Mouse (Mus musculus) adrenal gland, postnatal 4 days (tissue): ENCODE data around the gene Adam23. TPM values are rescaled to one million over a fixed set of nuclear protein-coding genes. Genes with fewer than 3 reads are reported as not detected.

Experiments used
- DNase-seq, 2 experiments: peaks; one replicate each; pipeline ENCODE4 v3.0.0; 2021 to 2022; ENCODE audit warnings: low spot score in 2 of 2, mixed read lengths in 2 of 2
- total RNA-seq, 2 experiments: library from RNA; stranded (reverse); gene quantifications; 2 replicates each; pipeline ENCODE4 v1.2.3; 2021

Adam23 gene
- total RNA-seq, 2 experiments from 2014 or later: 18.5 to 21.2 TPM

GRCm38 (mm10) chr1:63473696-63474095 is 28.0 kb downstream of the Adam23 start:
- no peak for DNase-seq

GRCm38 (mm10) chr1:63478946-63479345 is 33.3 kb downstream of the Adam23 start:
- DNase-seq: no peak

GRCm38 (mm10) chr1:63484646-63485045 is 39.0 kb downstream of the Adam23 start:
- DNase-seq: no peak

- no peak for DNase-seq
Measured at GRCm38 (mm10) chr1:63486646-63487045, 41.0 kb downstream of the Adam23 start.

- no peak for DNase-seq
Measured at GRCm38 (mm10) chr1:63491001-63491400, 45.3 kb downstream of the Adam23 start.

DNA sequence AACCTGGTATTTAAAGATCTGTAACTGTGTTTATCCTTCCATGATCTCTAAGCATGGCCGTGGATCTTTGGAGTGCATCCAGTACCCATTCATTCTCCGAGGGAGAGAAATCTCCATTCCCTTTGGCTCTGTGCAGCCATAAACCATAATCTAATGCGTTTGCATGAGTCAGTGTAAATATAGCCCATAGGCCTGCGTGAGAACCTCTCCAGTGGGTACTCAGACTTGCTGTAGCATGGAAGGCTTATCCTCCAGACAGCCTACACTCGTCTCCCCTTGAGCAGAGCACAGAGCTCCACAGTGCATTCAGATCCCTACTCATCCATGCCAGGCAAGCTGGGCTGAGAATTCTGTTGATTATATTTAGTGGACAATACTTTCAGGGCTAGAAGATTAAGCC is 47.6 kb downstream of the Adam23 start:
- DNase-seq: no peak

- DNase-seq: no peak
Measured at GRCm38 (mm10) chr1:63507386-63507785, 61.7 kb downstream of the Adam23 start.

DNA sequence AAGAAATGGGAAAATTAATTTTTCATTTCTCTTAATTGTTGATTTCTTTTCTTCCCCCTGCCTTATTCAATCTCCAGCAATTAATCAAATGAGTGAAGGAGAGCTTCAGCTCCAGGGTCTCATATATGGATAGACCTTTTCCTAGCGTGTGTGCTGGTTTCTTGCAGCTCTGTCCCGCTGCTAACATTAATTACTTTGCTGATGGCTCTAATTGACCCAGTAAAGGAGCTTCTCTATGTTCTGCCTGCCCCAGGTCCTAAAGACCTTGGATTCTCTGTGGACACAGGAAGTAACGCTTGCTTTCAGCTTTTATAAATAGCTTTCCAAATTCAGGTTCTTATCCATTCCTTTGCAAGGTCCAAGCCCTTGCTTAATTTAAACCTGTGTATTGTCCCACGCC is 63.1 kb downstream of the Adam23 start:
- DNase-seq: no peak

DNA sequence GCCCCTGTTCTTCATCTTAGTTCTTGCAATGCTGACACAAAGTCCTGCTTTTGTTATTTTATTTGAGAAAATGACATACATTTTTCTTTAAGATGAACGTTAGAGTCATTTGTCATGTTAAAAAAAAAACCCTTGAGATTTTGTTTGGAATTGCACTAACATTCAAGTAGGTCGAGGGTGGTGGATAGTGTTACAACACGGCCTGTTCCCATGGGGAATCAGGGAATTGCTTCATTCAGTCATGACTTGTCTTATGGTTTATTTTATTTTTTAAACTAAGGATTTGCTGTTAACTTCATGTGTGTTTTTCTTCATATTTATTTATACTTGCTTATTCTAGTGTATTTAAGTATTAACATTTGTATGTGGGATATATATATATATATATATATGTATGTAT is 65.7 kb downstream of the Adam23 start:
- no peak for DNase-seq

GRCm38 (mm10) chr1:63517800-63518199 is 72.1 kb downstream of the Adam23 start:
- DNase-seq: no peak

DNA sequence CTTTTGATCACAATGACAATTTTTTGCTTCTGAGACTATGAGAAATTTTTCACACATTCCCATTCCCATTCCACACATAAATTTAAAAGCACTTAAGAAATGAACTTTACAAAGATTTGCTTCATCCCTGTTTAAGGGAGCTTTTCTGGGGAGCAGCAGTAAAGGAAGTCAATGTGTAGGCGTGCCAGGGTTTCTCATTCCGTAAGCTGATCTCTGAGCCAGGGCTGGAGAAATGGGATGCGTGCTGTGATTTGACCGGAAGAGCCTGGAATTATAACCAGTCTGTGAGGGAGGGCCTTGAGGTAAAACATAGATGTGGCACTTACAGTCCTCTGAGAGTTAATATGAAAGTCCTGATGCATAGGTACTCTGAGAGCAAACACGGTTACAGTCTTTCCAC is 73.1 kb downstream of the Adam23 start:
- DNase-seq: no peak

DNA sequence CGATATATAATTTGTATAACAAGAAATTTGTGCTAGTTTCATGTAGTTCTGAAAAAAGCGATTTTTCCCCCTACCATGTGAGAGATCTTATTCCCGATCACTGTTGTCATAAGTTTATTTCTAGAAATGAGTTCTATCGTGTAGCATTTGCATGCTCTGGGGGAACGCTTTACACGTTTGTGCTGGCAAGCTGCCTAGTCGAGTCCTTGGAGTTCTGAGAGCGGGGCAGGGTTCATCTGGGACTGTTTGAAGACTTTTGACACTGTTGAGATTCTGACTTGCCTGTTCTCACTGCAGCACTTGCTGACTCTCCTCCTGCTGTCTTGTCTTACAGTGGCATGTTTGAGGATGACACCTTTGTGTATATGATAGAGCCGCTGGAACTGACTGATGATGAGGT is 84.2 kb downstream of the Adam23 start:
- no peak for DNase-seq

GRCm38 (mm10) chr1:63534271-63534827 is 88.7 kb downstream of the Adam23 start:
- no peak for DNase-seq

- DNase-seq: no peak
Measured at GRCm38 (mm10) chr1:63539884-63540613, 94.4 kb downstream of the Adam23 start.

DNA sequence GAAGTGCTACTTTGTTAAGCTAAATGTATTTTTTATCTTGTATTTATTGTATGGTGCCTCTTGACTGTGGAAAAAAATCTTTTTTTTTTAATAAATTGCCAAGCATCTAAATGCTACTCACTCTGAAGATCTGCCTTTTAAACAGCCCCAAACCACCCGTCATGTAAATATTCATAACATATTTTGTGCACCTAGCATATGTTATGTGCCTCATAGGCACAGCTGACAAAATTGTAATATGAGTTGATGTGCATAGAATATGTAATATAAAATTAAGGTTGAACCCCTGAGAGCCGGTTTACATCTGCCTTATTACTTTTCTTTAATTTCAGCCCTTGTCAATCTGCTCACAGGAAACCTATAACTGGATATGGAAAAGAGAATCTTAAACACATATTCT is 98.4 kb downstream of the Adam23 start:
- no peak for DNase-seq

- no peak for DNase-seq
Measured at GRCm38 (mm10) chr1:63553039-63553438, 107.3 kb downstream of the Adam23 start.

GRCm38 (mm10) chr1:63561772-63562520 is 116.3 kb downstream of the Adam23 start:
- no peak for DNase-seq

DNA sequence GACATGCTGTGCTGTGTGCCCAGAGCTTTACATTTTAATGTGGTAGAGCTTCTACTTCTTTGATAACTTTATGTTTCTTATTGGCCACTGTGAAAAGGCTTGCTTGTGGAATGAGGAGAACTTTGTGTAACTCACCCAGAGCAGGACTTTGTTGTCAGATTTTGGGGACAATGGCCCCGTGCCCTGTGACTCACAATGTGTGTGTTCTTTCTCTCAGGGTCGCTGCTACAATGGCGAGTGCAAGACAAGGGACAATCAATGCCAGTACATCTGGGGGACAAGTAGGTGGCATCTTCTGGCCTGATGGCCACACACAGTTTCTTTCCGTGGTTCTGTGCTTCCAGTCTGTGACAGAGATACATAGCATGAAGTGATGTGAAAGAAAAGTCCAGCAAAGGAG is 118.2 kb downstream of the Adam23 start:
- DNase-seq: no peak

- no peak for DNase-seq
Measured at GRCm38 (mm10) chr1:63566501-63566900, 120.8 kb downstream of the Adam23 start.

DNA sequence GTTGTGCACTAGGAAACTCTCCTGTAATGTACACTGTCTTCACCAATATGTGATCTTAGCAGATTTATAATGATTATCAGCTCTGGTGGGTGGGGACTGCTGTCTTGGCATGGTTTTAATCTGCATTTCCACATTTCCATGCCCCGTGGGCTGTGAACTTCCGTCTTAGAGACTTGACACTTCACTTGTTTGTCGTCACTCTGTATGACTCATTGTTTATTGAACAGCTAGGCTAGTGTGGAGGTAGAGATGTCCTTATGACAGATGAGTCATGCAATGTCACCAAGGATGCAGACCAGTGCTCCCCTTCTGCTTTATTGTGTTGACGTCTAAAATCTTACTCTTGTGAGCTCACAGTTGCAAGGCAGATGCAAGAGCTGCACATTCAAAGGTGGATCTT is 121.3 kb downstream of the Adam23 start:
- DNase-seq: no peak

DNA sequence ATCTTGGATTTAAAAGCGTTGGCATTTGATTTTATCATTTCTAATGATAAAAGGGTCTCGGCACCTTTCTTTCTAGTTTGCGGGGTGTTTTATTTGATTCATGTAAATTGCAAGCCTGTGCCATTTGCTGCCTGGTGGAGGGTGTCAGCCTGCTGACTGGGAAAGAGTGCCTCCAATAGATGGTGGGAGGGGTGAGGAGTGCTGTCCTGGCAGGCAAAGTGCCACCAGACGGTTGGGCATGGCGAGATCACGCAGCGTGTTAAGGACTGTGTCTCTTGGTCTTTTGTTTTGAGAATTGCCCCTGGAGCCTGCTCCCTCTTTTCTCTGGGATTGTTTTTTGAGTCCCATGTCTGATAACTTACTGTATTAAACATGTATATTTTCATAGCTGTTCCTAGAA is 126.5 kb downstream of the Adam23 start:
- DNase-seq: no peak

DNA sequence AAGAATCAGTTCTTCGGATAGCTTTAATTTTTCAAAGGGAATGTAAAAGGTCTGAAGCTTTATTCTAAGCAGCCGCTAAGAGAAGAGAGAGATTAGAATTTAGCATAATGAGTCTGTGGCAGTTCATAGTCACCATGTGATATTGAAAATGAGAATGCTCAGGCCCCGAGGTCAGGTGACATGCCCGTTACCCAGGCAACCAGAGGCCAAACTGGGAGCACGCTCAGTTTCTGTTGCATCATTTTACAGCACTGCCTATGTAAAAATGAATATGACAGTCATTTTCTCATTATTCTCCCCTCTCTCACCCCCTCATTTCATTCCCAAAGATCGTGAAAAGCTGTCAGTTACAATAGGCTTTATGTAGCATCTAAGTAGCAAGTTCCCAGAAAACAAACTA is 127.7 kb downstream of the Adam23 start:
- DNase-seq: no peak
